Mouse (Mus musculus) megakaryocyte, embryonic 14.5 days (primary cell): Measurements from ENCODE around the gene Dus2.

Experiments used
- FLI1 ChIP-seq: IDR thresholded peaks from 2 replicates; pipeline ENCODE4 v1.6.1; 2012; ENCODE audit warnings: low read length, inconsistent platforms, mixed read lengths
- GATA1 ChIP-seq: IDR thresholded peaks from 3 replicates; pipeline ENCODE4 v1.6.1; 2012; ENCODE audit warnings: mixed read lengths, low read length, inconsistent platforms, borderline replicate concordance

DNA sequence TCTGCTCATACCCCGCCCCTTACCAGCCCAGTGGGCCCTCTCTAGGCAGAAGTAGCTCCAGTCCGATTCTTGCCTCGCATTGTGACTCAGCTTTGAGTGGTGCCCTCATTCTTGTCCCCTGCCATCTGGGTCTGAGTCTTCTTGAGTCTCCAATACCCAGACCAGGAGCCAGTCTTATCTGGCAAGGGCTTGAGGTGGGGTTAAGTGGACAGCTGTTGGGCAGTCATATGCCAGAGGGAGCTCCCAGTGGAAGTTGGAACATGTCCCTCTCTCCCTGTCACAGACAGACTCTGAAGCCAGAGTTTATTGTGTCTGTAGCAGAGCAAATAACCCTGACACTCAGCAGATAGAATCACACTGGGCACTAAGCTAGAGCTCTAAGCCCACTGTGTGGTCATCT lies 59.9 kb downstream of the Dus2 start:
- TF ChIP-seq GATA1 (no peak), FLI1 (no peak)
